Mouse (Mus musculus) liver, adult 2 months (tissue): ENCODE results near the gene Cntn4.

Source experiments
- CTCF ChIP-seq: fragments of 200-500 bp; IDR thresholded peaks from 2 replicates; pipeline ENCODE4 v1.5.1; 2011; ENCODE audit warnings: low read depth, low read length, control low read depth
- POLR2A ChIP-seq: fragments of 200-500 bp; IDR thresholded peaks from 2 replicates; pipeline ENCODE4 v1.6.1; 2011; ENCODE audit warnings: low read length, control low read depth; ENCODE audit not compliant: insufficient read depth; ENCODE audit errors: extremely low read depth

GRCm38 (mm10) chr6:106263396-106263795, 585.9 kb downstream of the Cntn4 start:
- TF ChIP-seq CTCF (no peak), POLR2A (no peak)
